Mouse (Mus musculus) kidney, adult 2 months (tissue): ENCODE measurements around the gene 1700069L16Rik.

ENCODE experiments used
- CTCF ChIP-seq: fragments of 200-500 bp; conservative IDR thresholded peaks from 2 replicates; pipeline ENCODE4 v1.5.1; 2011; ENCODE audit warnings: low read depth, mild to moderate bottlenecking, control low read depth, low read length, moderate library complexity, mixed read lengths; ENCODE audit not compliant: insufficient read depth, insufficient read length
- POLR2A ChIP-seq: fragments of 200-500 bp; IDR thresholded peaks from one replicate; pipeline ENCODE4 v1.6.1; 2011; ENCODE audit warnings: low read depth, low read length, control low read depth

GRCm38 (mm10) chr5:113660872-113661271, 63.7 kb downstream of the 1700069L16Rik start:
- no peak for TF ChIP-seq CTCF
- no peak for TF ChIP-seq POLR2A
